Mouse (Mus musculus) heart, embryonic 12.5 days (tissue): ENCODE results near the gene Paqr4. TPM values are rescaled to one million over a fixed set of nuclear protein-coding genes. Genes with fewer than 3 reads are reported as not detected.

ENCODE experiments used
- ATAC-seq: fragments of 200-750 bp; cut with Nextera tagmentation; 2 replicates; pipeline ENCODE4 v1.8.0; 2017; ENCODE audit warnings: moderate TSS enrichment, moderate library complexity; ENCODE audit not compliant: insufficient number of reproducible peaks, low FRiP score
- H3K27ac ChIP-seq: fragments of 300-500 bp; sonication (generic); 2 replicates; pipeline ENCODE4 v1.5.1; 2016; ENCODE audit warnings: mild to moderate bottlenecking, moderate library complexity; ENCODE audit not compliant: poor library complexity, severe bottlenecking
- H3K27me3 ChIP-seq: fragments of 300-500 bp; sonication (generic); replicated peaks from 2 replicates; pipeline ENCODE4 v1.6.1; 2016; ENCODE audit warnings: mild to moderate bottlenecking, moderate library complexity
- H3K36me3 ChIP-seq: fragments of 300-500 bp; sonication (generic); 2 replicates; pipeline ENCODE4 v1.6.1; 2016; ENCODE audit warnings: mild to moderate bottlenecking, moderate library complexity
- H3K4me1 ChIP-seq: fragments of 300-500 bp; sonication (generic); replicated peaks from 2 replicates; pipeline ENCODE4 v1.6.1; 2016; ENCODE audit warnings: mild to moderate bottlenecking
- H3K4me2 ChIP-seq: fragments of 300-500 bp; sonication (generic); 2 replicates; pipeline ENCODE4 v1.6.1; 2016; ENCODE audit warnings: mild to moderate bottlenecking, moderate library complexity
- H3K4me3 ChIP-seq: fragments of 300-500 bp; sonication (generic); 2 replicates; pipeline ENCODE4 v1.5.1; 2016; ENCODE audit warnings: mild to moderate bottlenecking
- H3K9ac ChIP-seq: fragments of 300-500 bp; sonication (generic); 2 replicates; pipeline ENCODE4 v1.6.1; 2016; ENCODE audit warnings: mild to moderate bottlenecking, moderate library complexity
- H3K9me3 ChIP-seq: fragments of 300-500 bp; sonication (generic); replicated peaks from 2 replicates; pipeline ENCODE4 v1.6.1; 2016; ENCODE audit warnings: mild to moderate bottlenecking, moderate library complexity
- WGBS: fragments of 180-500 bp; shearing (Covaris S2); methylation state at CpG from one replicate; pipeline ENCODE4 v1.1.7; 2016; 5-methylcytosine and 5-hydroxymethylcytosine counted together
- polyA plus RNA-seq: library from polyadenylated mRNA; unstranded; fragments of >200 nt; fragmentation: Nextera tagmentation; extraction: Ambion mirVana; gene quantifications from 2 replicates; pipeline ENCODE4 v1.2.1, GENCODE M21; 2016

Gene Paqr4
- polyA plus RNA-seq, 1 experiment from 2014 or later = 10.3 TPM

- H3K27me3 ChIP-seq = peaks cover 68% of the 10 kb centered on the region
Measured at GRCm38 (mm10) chr17:23699131-23700077, 41.3 kb downstream of the Paqr4 start.

GRCm38 (mm10) chr17:23695801-23696200 lies 44.9 kb downstream of the Paqr4 start:
- H3K27ac ChIP-seq = no peak overlapping the region
- ATAC-seq = no peak
- H3K4me1 ChIP-seq = 0 out of 2 replicates have a peak, but pooled peaks cover 3% of the 10 kb centered on the region
- no peak overlapping the region for H3K9ac ChIP-seq
- no peak overlapping the region for H3K4me3 ChIP-seq
- WGBS = 27% methylated on average over 3 of the region's 3 CpGs
- peaks cover 67% of the 10 kb centered on the region for H3K27me3 ChIP-seq
- H3K36me3 ChIP-seq = no peaks in the 10 kb centered on the region
- no peaks in the 10 kb centered on the region for H3K9me3 ChIP-seq
- H3K4me2 ChIP-seq = no peak overlapping the region

More at GRCm38 (mm10) chr17:23699131-23700077, 41.3 kb downstream of the Paqr4 start:
- H3K36me3 ChIP-seq = no peaks in the 10 kb centered on the region
- peak overlapping the region; percentile 70 for H3K9ac ChIP-seq
- H3K4me3 ChIP-seq = peak overlapping the region; percentile 76
- no peak overlapping the region for H3K27ac ChIP-seq
- no peaks in the 10 kb centered on the region for H3K9me3 ChIP-seq
- H3K4me1 ChIP-seq = 0 out of 2 replicates have a peak, but pooled peaks cover 3% of the 10 kb centered on the region
- peak overlapping the region; percentile 100 for H3K4me2 ChIP-seq
- 2% methylated on average over 92 of the region's 101 CpGs for WGBS
- ATAC-seq = peak; percentile 22

GRCm38 (mm10) chr17:23694491-23694890 lies 46.2 kb downstream of the Paqr4 start:
- H3K4me3 ChIP-seq = no peak overlapping the region
- H3K4me2 ChIP-seq = no peak overlapping the region
- ATAC-seq = no peak
- H3K27me3 ChIP-seq = peaks cover 59% of the 10 kb centered on the region
- H3K27ac ChIP-seq = no peak overlapping the region
- 0 out of 2 replicates have a peak, but pooled peaks cover 3% of the 10 kb centered on the region for H3K4me1 ChIP-seq
- no peaks in the 10 kb centered on the region for H3K36me3 ChIP-seq
- WGBS = 68% methylated on average over 1 of the region's 1 CpGs
- no peak overlapping the region for H3K9ac ChIP-seq
- H3K9me3 ChIP-seq = no peaks in the 10 kb centered on the region

Other genes with a start within 250 kb of the Paqr4 start
- 14.1 and 16.9 TPM in 2 replicates for gene Zfp213, start 176.6 kb downstream of the Paqr4 start, polyA plus RNA-seq
- 9.1 and 10.7 TPM in 2 replicates for gene Zfp13, start 141.4 kb downstream of the Paqr4 start, polyA plus RNA-seq
- not detected in 2 replicates for gene Zscan10, start 140.0 kb downstream of the Paqr4 start, polyA plus RNA-seq
- gene Mmp25, start 95.6 kb downstream of the Paqr4 start, polyA plus RNA-seq = 0.42 and 0.75 TPM in 2 replicates
- 0.36 TPM in 1 of 2 replicates, not detected in the other for gene Bicdl2, start 80.4 kb downstream of the Paqr4 start, polyA plus RNA-seq
- 334 and 337 TPM in 2 replicates for gene Hcfc1r1, start 67.3 kb downstream of the Paqr4 start, polyA plus RNA-seq
- 35.8 and 39.1 TPM in 2 replicates for gene Thoc6, start 67.0 kb downstream of the Paqr4 start, polyA plus RNA-seq
- gene Tnfrsf12a, start 63.4 kb downstream of the Paqr4 start, polyA plus RNA-seq = 117 and 119 TPM in 2 replicates
- gene Cldn6, start 61.6 kb downstream of the Paqr4 start, polyA plus RNA-seq = 2.2 and 3.1 TPM in 2 replicates
- gene Cldn9, start 56.8 kb downstream of the Paqr4 start, polyA plus RNA-seq = not detected in 2 replicates
- gene 1520401A03Rik, start 18.1 kb downstream of the Paqr4 start, polyA plus RNA-seq = 0.18 TPM in 1 of 2 replicates, not detected in the other
- 32.4 and 32.7 TPM in 2 replicates for gene Pkmyt1, start 14.5 kb downstream of the Paqr4 start, polyA plus RNA-seq
- 0.17 and 0.33 TPM in 2 replicates for gene Kremen2, start 5.0 kb upstream of the Paqr4 start, polyA plus RNA-seq
- gene Flywch1, start 30.7 kb upstream of the Paqr4 start, polyA plus RNA-seq = 64.1 and 67.5 TPM in 2 replicates
- 6.9 and 7.3 TPM in 2 replicates for gene Flywch2, start 45.2 kb upstream of the Paqr4 start, polyA plus RNA-seq
- 399 TPM in 2 replicates for gene Srrm2, start 49.7 kb upstream of the Paqr4 start, polyA plus RNA-seq
- gene Elob, start 88.3 kb upstream of the Paqr4 start, polyA plus RNA-seq = 878 and 903 TPM in 2 replicates
- gene Prss33, start 95.2 kb upstream of the Paqr4 start, polyA plus RNA-seq = not detected in 2 replicates
- gene Prss32, start 103.0 kb upstream of the Paqr4 start, polyA plus RNA-seq = not detected in 2 replicates
- gene Prss41, start 103.3 kb upstream of the Paqr4 start, polyA plus RNA-seq = 0.36 TPM in 1 of 2 replicates, not detected in the other
- gene Prss21, start 127.2 kb upstream of the Paqr4 start, polyA plus RNA-seq = not detected in 2 replicates
- gene Dcpp1, start 140.0 kb upstream of the Paqr4 start, polyA plus RNA-seq = not detected in 2 replicates
- not detected in 2 replicates for gene Dcpp2, start 140.0 kb upstream of the Paqr4 start, polyA plus RNA-seq
- gene Dcpp3, start 176.6 kb upstream of the Paqr4 start, polyA plus RNA-seq = not detected in 2 replicates
- not detected in 2 replicates for gene Sbp, start 200.8 kb upstream of the Paqr4 start, polyA plus RNA-seq
- gene Sbpl, start 214.4 kb upstream of the Paqr4 start, polyA plus RNA-seq = not detected in 2 replicates
- not detected in 2 replicates for gene Prss30, start 239.7 kb upstream of the Paqr4 start, polyA plus RNA-seq